Mouse (Mus musculus) midbrain, embryonic 15.5 days (tissue): ENCODE results near the gene Dvl3. TPM values are rescaled to one million over a fixed set of nuclear protein-coding genes. Genes with fewer than 3 reads are reported as not detected.
A peak's percentile ranks its signal among the peaks of the same experiment; 100 is the strongest.

Source experiments
- ATAC-seq: fragments of 200-750 bp; cut with Nextera tagmentation; replicated peaks from 2 replicates; pipeline ENCODE4 v1.8.0; 2017; ENCODE audit warnings: moderate TSS enrichment
- H3K27ac ChIP-seq: fragments of 300-500 bp; sonication (generic); 2 replicates; pipeline ENCODE4 v1.5.1; 2015; ENCODE audit warnings: mild to moderate bottlenecking, inconsistent platforms
- H3K27me3 ChIP-seq: fragments of 300-500 bp; sonication (generic); replicated peaks from 2 replicates; pipeline ENCODE4 v1.6.1; 2015; ENCODE audit warnings: inconsistent platforms
- H3K36me3 ChIP-seq: fragments of 300-500 bp; sonication (generic); replicated peaks from 2 replicates; pipeline ENCODE4 v1.6.1; 2015; ENCODE audit warnings: inconsistent platforms
- H3K4me1 ChIP-seq: fragments of 300-500 bp; sonication (generic); 2 replicates; pipeline ENCODE4 v1.6.1; 2015; ENCODE audit warnings: inconsistent platforms
- H3K4me2 ChIP-seq: fragments of 300-500 bp; sonication (generic); 2 replicates; pipeline ENCODE4 v1.6.1; 2015; ENCODE audit warnings: inconsistent platforms, mild to moderate bottlenecking, moderate library complexity
- H3K4me3 ChIP-seq: fragments of 300-500 bp; sonication (generic); 2 replicates; pipeline ENCODE4 v1.5.1; 2015; ENCODE audit warnings: mild to moderate bottlenecking, inconsistent platforms
- H3K9ac ChIP-seq: fragments of 300-500 bp; sonication (generic); 2 replicates; pipeline ENCODE4 v1.6.1; 2015; ENCODE audit warnings: mild to moderate bottlenecking, inconsistent platforms
- H3K9me3 ChIP-seq: fragments of 300-500 bp; sonication (generic); 2 replicates; pipeline ENCODE4 v1.6.1; 2016; ENCODE audit warnings: inconsistent platforms
- WGBS: fragments of 180-500 bp; shearing (Covaris S2); methylation state at CpG from one replicate; pipeline ENCODE4 v1.1.7; 2015; ENCODE audit warnings: mixed read lengths; 5-methylcytosine and 5-hydroxymethylcytosine counted together
- polyA plus RNA-seq: library from polyadenylated mRNA; unstranded; fragments of >200 nt; fragmentation: Nextera tagmentation; extraction: Ambion mirVana; gene quantifications from 2 replicates; pipeline ENCODE4 v1.2.1, GENCODE M21; 2015

Dvl3 gene
- polyA plus RNA-seq, 1 experiment from 2014 or later = 43.8 TPM

- no peaks in the 10 kb centered on the region for H3K27me3 ChIP-seq
- H3K4me1 ChIP-seq = no peaks in the 10 kb centered on the region
- no peak overlapping the region for H3K4me3 ChIP-seq
- peaks cover 92% of the 10 kb centered on the region for H3K36me3 ChIP-seq
- H3K9ac ChIP-seq = no peak overlapping the region
- no peak for ATAC-seq
- 84% methylated on average over 8 of the region's 8 CpGs for WGBS
- H3K4me2 ChIP-seq = no peak overlapping the region
- no peak overlapping the region for H3K27ac ChIP-seq
- H3K9me3 ChIP-seq = no peaks in the 10 kb centered on the region
Measured at GRCm38 (mm10) chr16:20506000-20506399, 10.8 kb upstream of the Dvl3 start.

- peak; percentile 45; the same call in 1 of the 2 replicates for ATAC-seq
- peaks cover 65% of the 10 kb centered on the region for H3K36me3 ChIP-seq
- no peak overlapping the region for H3K9ac ChIP-seq
- H3K27me3 ChIP-seq = no peaks in the 10 kb centered on the region
- H3K4me2 ChIP-seq = no peak overlapping the region
- no peaks in the 10 kb centered on the region for H3K4me1 ChIP-seq
- 86% methylated on average over 3 of the region's 3 CpGs for WGBS
- no peaks in the 10 kb centered on the region for H3K9me3 ChIP-seq
- H3K4me3 ChIP-seq = no peak overlapping the region
- H3K27ac ChIP-seq = no peak overlapping the region
Measured at GRCm38 (mm10) chr16:20509349-20509748, 7.4 kb upstream of the Dvl3 start.

GRCm38 (mm10) chr16:20511277-20511847 is 5.4 kb upstream of the Dvl3 start:
- H3K4me2 ChIP-seq = no peak overlapping the region
- H3K4me3 ChIP-seq = no peak overlapping the region
- no peak for ATAC-seq
- H3K36me3 ChIP-seq = peaks cover 48% of the 10 kb centered on the region
- WGBS = 92% methylated on average over 7 of the region's 7 CpGs
- no peaks in the 10 kb centered on the region for H3K9me3 ChIP-seq
- H3K27ac ChIP-seq = no peak overlapping the region
- no peaks in the 10 kb centered on the region for H3K27me3 ChIP-seq
- peaks cover 6% of the 10 kb centered on the region for H3K4me1 ChIP-seq
- no peak overlapping the region for H3K9ac ChIP-seq

GRCm38 (mm10) chr16:20516032-20516431 is 750 bp upstream of the Dvl3 start:
- Histone ChIP-seq H3K27me3 (no peaks in the 10 kb centered on the region), H3K4me2 (peak overlapping the region; percentile 95), H3K4me1 (peaks cover 37% of the 10 kb centered on the region), H3K36me3 (peaks cover 5% of the 10 kb centered on the region; the same call in 1 of the 2 replicates), H3K9ac (peak overlapping the region; percentile 91; the same call in 1 of the 2 replicates), H3K27ac (peak overlapping the region; percentile 88), H3K9me3 (no peaks in the 10 kb centered on the region), H3K4me3 (peak overlapping the region; percentile 90)
- ATAC-seq = no peak

- Histone ChIP-seq H3K9me3 (no peaks in the 10 kb centered on the region), H3K4me2 (peak overlapping the region; percentile 95), H3K27ac (peak overlapping the region; percentile 88), H3K36me3 (peaks cover 6% of the 10 kb centered on the region), H3K27me3 (no peaks in the 10 kb centered on the region), H3K4me3 (peak overlapping the region; percentile 90), H3K4me1 (peaks cover 37% of the 10 kb centered on the region), H3K9ac (peak overlapping the region; percentile 91)
- WGBS = under 1% methylated on average over 26 of the region's 26 CpGs
- ATAC-seq = peak; percentile 57; the same call in 1 of the 2 replicates
Measured at GRCm38 (mm10) chr16:20517216-20517615, 434 bp downstream of the Dvl3 start.

- H3K9ac ChIP-seq = peak overlapping the region; percentile 91
- H3K4me1 ChIP-seq = peaks cover 37% of the 10 kb centered on the region
- no peaks in the 10 kb centered on the region for H3K9me3 ChIP-seq
- ATAC-seq = peak; percentile 24
- 0% methylated on average over 6 of the region's 6 CpGs for WGBS
- peak overlapping the region; percentile 95 for H3K4me2 ChIP-seq
- peak overlapping the region; percentile 90 for H3K4me3 ChIP-seq
- H3K27ac ChIP-seq = peak overlapping the region; percentile 88
- H3K27me3 ChIP-seq = no peaks in the 10 kb centered on the region
- peaks cover 6% of the 10 kb centered on the region for H3K36me3 ChIP-seq
Measured at GRCm38 (mm10) chr16:20517701-20518374, 1.1 kb downstream of the Dvl3 start.

- Histone ChIP-seq H3K36me3 (peaks cover 57% of the 10 kb centered on the region), H3K27me3 (no peaks in the 10 kb centered on the region), H3K4me1 (peaks cover 17% of the 10 kb centered on the region), H3K9ac (no peak overlapping the region), H3K4me2 (no peak overlapping the region), H3K9me3 (no peaks in the 10 kb centered on the region), H3K27ac (no peak overlapping the region), H3K4me3 (no peak overlapping the region)
- ATAC-seq = no peak
- whole genome bisulfite sequencing = 85% methylated on average over 10 of the region's 10 CpGs
Measured at GRCm38 (mm10) chr16:20523886-20524285, 7.1 kb downstream of the Dvl3 start.

- H3K4me2 ChIP-seq = no peak overlapping the region
- H3K9ac ChIP-seq = no peak overlapping the region
- peaks cover 59% of the 10 kb centered on the region for H3K36me3 ChIP-seq
- 92% methylated on average over 5 of the region's 5 CpGs for WGBS
- no peak overlapping the region for H3K4me3 ChIP-seq
- ATAC-seq = no peak
- H3K27me3 ChIP-seq = no peaks in the 10 kb centered on the region
- H3K27ac ChIP-seq = no peak overlapping the region
- H3K4me1 ChIP-seq = no peaks in the 10 kb centered on the region
- H3K9me3 ChIP-seq = no peaks in the 10 kb centered on the region
Measured at GRCm38 (mm10) chr16:20528779-20529178, 12.0 kb downstream of the Dvl3 start.

- Histone ChIP-seq H3K27ac (no peak overlapping the region), H3K9ac (no peak overlapping the region), H3K4me3 (no peak overlapping the region), H3K4me1 (no peaks in the 10 kb centered on the region), H3K9me3 (no peaks in the 10 kb centered on the region), H3K36me3 (peaks cover 53% of the 10 kb centered on the region), H3K27me3 (no peaks in the 10 kb centered on the region), H3K4me2 (no peak overlapping the region)
- ATAC-seq = no peak
- 69% methylated on average over 1 of the region's 1 CpGs for WGBS
Measured at GRCm38 (mm10) chr16:20529375-20529774, 12.6 kb downstream of the Dvl3 start.

- no peaks in the 10 kb centered on the region for H3K9me3 ChIP-seq
- H3K27ac ChIP-seq = no peak overlapping the region
- no peaks in the 10 kb centered on the region for H3K27me3 ChIP-seq
- no peak for ATAC-seq
- peaks cover 40% of the 10 kb centered on the region for H3K36me3 ChIP-seq
- H3K4me3 ChIP-seq = no peak overlapping the region
- H3K9ac ChIP-seq = no peak overlapping the region
- WGBS = 93% methylated on average over 20 of the region's 20 CpGs
- no peak overlapping the region for H3K4me2 ChIP-seq
- H3K4me1 ChIP-seq = peaks cover under 1% of the 10 kb centered on the region; the same call in 1 of the 2 replicates
Measured at GRCm38 (mm10) chr16:20530941-20531340, 14.2 kb downstream of the Dvl3 start.

- 49% methylated on average over 10 of the region's 10 CpGs for WGBS
- ATAC-seq = no peak
- Histone ChIP-seq H3K9ac (no peak overlapping the region), H3K27ac (no peak overlapping the region), H3K4me1 (peaks cover 28% of the 10 kb centered on the region), H3K9me3 (no peaks in the 10 kb centered on the region), H3K4me3 (peak overlapping the region; percentile 87; the same call in 1 of the 2 replicates), H3K4me2 (no peak overlapping the region), H3K36me3 (peaks cover 28% of the 10 kb centered on the region), H3K27me3 (no peaks in the 10 kb centered on the region)
Measured at GRCm38 (mm10) chr16:20534617-20535295, 18.0 kb downstream of the Dvl3 start.

- no peaks in the 10 kb centered on the region for H3K27me3 ChIP-seq
- under 1% methylated on average over 52 of the region's 52 CpGs for WGBS
- H3K9me3 ChIP-seq = no peaks in the 10 kb centered on the region
- peak within 1 kb of the TSS; percentile 87 for H3K4me3 ChIP-seq
- peak within 1 kb of the TSS; percentile 85 for H3K4me2 ChIP-seq
- H3K4me1 ChIP-seq = peaks cover 28% of the 10 kb centered on the region
- peak within 1 kb of the TSS; percentile 99 for H3K9ac ChIP-seq
- ATAC-seq = peak; percentile 98
- peaks cover 33% of the 10 kb centered on the region for H3K36me3 ChIP-seq
- peak within 1 kb of the TSS; percentile 87 for H3K27ac ChIP-seq
Measured at GRCm38 (mm10) chr16:20535296-20536080, 18.7 kb downstream of the Dvl3 start, which contains the start of gene Ap2m1. Gene Ap2m1, plus strand, starts transcription at chr16:20535478.
